Mouse (Mus musculus): ENCODE data around the gene Trim17.

Trim17 gene

GRCm38 (mm10) chr11:58954420-58955142 lies at the start of gene Trim17, which contains the start of gene Hist3h2a:
Gene Trim17 (plus strand): TSS chr11:58954685.
Gene Hist3h2a (plus strand): TSS chr11:58954685.
- peak; percentile 88 to 97 for DNase-seq

- DNase-seq, result peak; percentile 19 to 27
These were observed 49.6 kb upstream of the Trim17 start for GRCm38 (mm10) chr11:58904838-58905237.

GRCm38 (mm10) chr11:58913776-58914175 lies 40.7 kb upstream of the Trim17 start:
- no peak for DNase-seq

- DNase-seq, result peak; percentile 35 to 62
These were observed 39.9 kb upstream of the Trim17 start for GRCm38 (mm10) chr11:58914461-58915028.

- peak; percentile 39 to 75 for DNase-seq
These were observed 37.4 kb upstream of the Trim17 start for GRCm38 (mm10) chr11:58916879-58917744.

- DNase-seq, result no peak
These were observed 36.6 kb upstream of the Trim17 start, which contains the start of gene Btnl10 for GRCm38 (mm10) chr11:58917745-58918366. Gene Btnl10 (plus strand): TSS chr11:58917908.

- DNase-seq, result no peak
These were observed 35.7 kb upstream of the Trim17 start for GRCm38 (mm10) chr11:58918759-58919158.

GRCm38 (mm10) chr11:58922420-58922819 lies 32.1 kb upstream of the Trim17 start:
- DNase-seq, result no peak

- DNase-seq, result peak; percentile 62 to 74
These were observed 27.8 kb upstream of the Trim17 start for GRCm38 (mm10) chr11:58926651-58927050.

GRCm38 (mm10) chr11:58927053-58927452 lies 27.4 kb upstream of the Trim17 start:
- no peak for DNase-seq

GRCm38 (mm10) chr11:58927790-58928651 lies 26.5 kb upstream of the Trim17 start:
- DNase-seq, result peak; percentile 61 to 75

- DNase-seq, result no peak
These were observed 25.4 kb upstream of the Trim17 start for GRCm38 (mm10) chr11:58929055-58929454.

- DNase-seq, result peak; percentile 60 to 68
These were observed 24.8 kb upstream of the Trim17 start for GRCm38 (mm10) chr11:58929641-58930040.

- no peak for DNase-seq
These were observed 24.2 kb upstream of the Trim17 start for GRCm38 (mm10) chr11:58930254-58930653.

GRCm38 (mm10) chr11:58931576-58931975 lies 22.9 kb upstream of the Trim17 start:
- peak in 1 of 2 experiments; percentile 32 for DNase-seq

- peak in 1 of 2 experiments; percentile 33 for DNase-seq
These were observed 16.6 kb upstream of the Trim17 start for GRCm38 (mm10) chr11:58937909-58938308.

GRCm38 (mm10) chr11:58938322-58939087 lies 16.0 kb upstream of the Trim17 start, which contains the start of gene Rnf187:
Gene Rnf187 (minus strand): TSS chr11:58938916.
- peak; percentile 95 to 96 for DNase-seq

GRCm38 (mm10) chr11:58939088-58939439 lies 15.4 kb upstream of the Trim17 start:
- no peak for DNase-seq

- no peak for DNase-seq
These were observed 10.3 kb upstream of the Trim17 start for GRCm38 (mm10) chr11:58944136-58944535.

GRCm38 (mm10) chr11:58947306-58947705 lies 7.2 kb upstream of the Trim17 start:
- DNase-seq, result no peak

Measured in kidney, postnatal 36 days (tissue).